In genomic region chr19:7240291-7240690, GRCm38 (mm10) we compare ENCODE assay signal across 8 mouse cellular contexts. TPM values are rescaled to one million over a fixed set of nuclear protein-coding genes. Genes with fewer than 3 reads are reported as not detected.
DNase-seq lines count a peak whose midpoint lies in the region; ATAC-seq and TF ChIP-seq lines count a peak whose summit lies in the region.

No protein-coding gene starts in this region.

- H3K4me1 ChIP-seq in heart, embryonic 12.5 days (replicated peaks), result peaks cover 11% of the 10 kb centered on the region
- peaks cover 2% of the 10 kb centered on the region for H3K4me1 ChIP-seq in ES-Bruce4 (ENCODE audit: control insufficient read depth, insufficient read depth, low read length)
- H3K4me1 ChIP-seq in embryonic facial prominence, embryonic 14.5 days (ENCODE audit: control insufficient read depth, insufficient read depth, low read length), result peaks cover 6% of the 10 kb centered on the region; the same call in 1 of the 2 replicates
- H3K4me1 ChIP-seq in limb, embryonic 11.5 days (ENCODE audit: control insufficient read depth, insufficient read depth, low read length), result peaks cover 7% of the 10 kb centered on the region; the same call in 1 of the 2 replicates
- H3K4me1 ChIP-seq in neural tube, embryonic 14.5 days (ENCODE audit: control insufficient read depth, insufficient read depth, low read length), result peaks cover 8% of the 10 kb centered on the region

- H3K27ac ChIP-seq in heart, embryonic 12.5 days (ENCODE audit: poor library complexity, severe bottlenecking), result peak overlapping the region; percentile 89
- no peak overlapping the region for H3K27ac ChIP-seq in ES-Bruce4 (ENCODE audit: insufficient read depth, low read length)
- peak overlapping the region; percentile 73; the same call in 1 of the 2 replicates for H3K27ac ChIP-seq in embryonic facial prominence, embryonic 14.5 days (replicated peaks; ENCODE audit: low read depth, low read length)
- peak overlapping the region; percentile 76; the same call in 1 of the 2 replicates for H3K27ac ChIP-seq in limb, embryonic 11.5 days (replicated peaks; ENCODE audit: low read depth, low read length)
- H3K27ac ChIP-seq in neural tube, embryonic 14.5 days (ENCODE audit: low read depth, low read length), result peak overlapping the region; percentile 80; the same call in 1 of the 2 replicates

- TF ChIP-seq POLR2A in ES-Bruce4 (IDR thresholded peaks at IDR 0.05; ENCODE audit: insufficient read depth, low read length), result no peak

- no peak for TF ChIP-seq CTCF in ES-Bruce4 (IDR thresholded peaks at IDR 0.05; ENCODE audit: low read depth, low read length)

- no peak for DNase-seq in heart, adult 18-20 months
- no peak for DNase-seq in embryonic facial prominence, embryonic 14.5 days (ENCODE audit: low spot score)
- peak; percentile 40 for DNase-seq in limb, embryonic 11.5 days (ENCODE audit: low spot score)
- DNase-seq in frontal cortex, adult 2 months (ENCODE audit: extremely low spot score in 1 of 2, low spot score in 1 of 2), result no peak

- H3K4me2 ChIP-seq in heart, embryonic 12.5 days, result peak overlapping the region; percentile 86
- H3K4me2 ChIP-seq in embryonic facial prominence, embryonic 14.5 days (ENCODE audit: low read depth, low read length), result peak overlapping the region; percentile 73
- peak overlapping the region; percentile 97 for H3K4me2 ChIP-seq in limb, embryonic 11.5 days (ENCODE audit: low read depth, severe bottlenecking)
- peak overlapping the region; percentile 98 for H3K4me2 ChIP-seq in neural tube, embryonic 14.5 days (ENCODE audit: low read depth, low read length)

- ATAC-seq in heart, embryonic 12.5 days (ENCODE audit: insufficient number of reproducible peaks, low FRiP score), result no peak; the same call in 1 of the 2 replicates
- ATAC-seq in embryonic facial prominence, embryonic 14.5 days (ENCODE audit: low read depth), result no peak
- peak; percentile 13; the same call in 1 of the 2 replicates for ATAC-seq in limb, embryonic 11.5 days (ENCODE audit: insufficient number of reproducible peaks, low FRiP score, low TSS enrichment, low read depth)
- 0 out of 2 replicates have a peak, but pooled peaks have one; percentile 4 for ATAC-seq in neural tube, embryonic 14.5 days (ENCODE audit: low read depth)
- ATAC-seq in frontal cortex, adult (ENCODE audit: low TSS enrichment), result no peak; the same call in 1 of the 2 replicates

- H3K4me3 ChIP-seq in heart, embryonic 12.5 days, result peak overlapping the region; percentile 88
- H3K4me3 ChIP-seq in ES-Bruce4 (ENCODE audit: low read depth, low read length), result peak overlapping the region; percentile 93
- H3K4me3 ChIP-seq in embryonic facial prominence, embryonic 14.5 days (ENCODE audit: low read depth, low read length), result peak overlapping the region; percentile 69
- peak overlapping the region; percentile 72 for H3K4me3 ChIP-seq in limb, embryonic 11.5 days (ENCODE audit: low read depth, low read length)
- peak overlapping the region; percentile 72 for H3K4me3 ChIP-seq in neural tube, embryonic 14.5 days (ENCODE audit: low read depth, low read length)

- H3K27me3 ChIP-seq in heart, embryonic 12.5 days (replicated peaks), result no peaks in the 10 kb centered on the region
- H3K27me3 ChIP-seq in ES-Bruce4 (ENCODE audit: control insufficient read depth, insufficient read depth, low read length, poor library complexity, severe bottlenecking), result no peaks in the 10 kb centered on the region
- H3K27me3 ChIP-seq in embryonic facial prominence, embryonic 14.5 days (replicated peaks; ENCODE audit: control insufficient read depth, insufficient read depth, low read length), result no peaks in the 10 kb centered on the region
- H3K27me3 ChIP-seq in limb, embryonic 11.5 days (ENCODE audit: control insufficient read depth, insufficient read depth, low read length), result no peaks in the 10 kb centered on the region
- H3K27me3 ChIP-seq in neural tube, embryonic 14.5 days (ENCODE audit: control insufficient read depth, insufficient read depth, low read length), result no peaks in the 10 kb centered on the region

- H3K9me3 ChIP-seq in heart, embryonic 12.5 days (replicated peaks), result 0 out of 2 replicates have a peak, but pooled peaks cover 7% of the 10 kb centered on the region
- H3K9me3 ChIP-seq in ES-Bruce4 (replicated peaks; ENCODE audit: control insufficient read depth, insufficient read depth, low read length, poor library complexity, severe bottlenecking), result no peaks in the 10 kb centered on the region
- H3K9me3 ChIP-seq in embryonic facial prominence, embryonic 14.5 days (ENCODE audit: control insufficient read depth, low read length), result no peaks in the 10 kb centered on the region
- H3K9me3 ChIP-seq in limb, embryonic 11.5 days (ENCODE audit: control insufficient read depth, low read length), result no peaks in the 10 kb centered on the region
- H3K9me3 ChIP-seq in neural tube, embryonic 14.5 days (ENCODE audit: control insufficient read depth, low read length), result no peaks in the 10 kb centered on the region

- peak overlapping the region; percentile 92 for H3K9ac ChIP-seq in heart, embryonic 12.5 days
- peak overlapping the region; percentile 79 for H3K9ac ChIP-seq in ES-Bruce4 (ENCODE audit: low read depth, poor library complexity, severe bottlenecking)
- peak overlapping the region; percentile 82 for H3K9ac ChIP-seq in embryonic facial prominence, embryonic 14.5 days (ENCODE audit: low read depth, low read length)
- H3K9ac ChIP-seq in limb, embryonic 11.5 days (ENCODE audit: low read length), result peak overlapping the region; percentile 71
- peak overlapping the region; percentile 82 for H3K9ac ChIP-seq in neural tube, embryonic 14.5 days (replicated peaks; ENCODE audit: low read depth, low read length)

- H3K36me3 ChIP-seq in heart, embryonic 12.5 days, result peaks cover 33% of the 10 kb centered on the region
- H3K36me3 ChIP-seq in ES-Bruce4 (ENCODE audit: control insufficient read depth, insufficient read depth, low read length, poor library complexity, severe bottlenecking), result peaks cover 4% of the 10 kb centered on the region
- peaks cover 19% of the 10 kb centered on the region for H3K36me3 ChIP-seq in embryonic facial prominence, embryonic 14.5 days (ENCODE audit: control insufficient read depth, insufficient read depth, low read length)
- H3K36me3 ChIP-seq in limb, embryonic 11.5 days (ENCODE audit: control insufficient read depth, insufficient read depth, low read length), result no peaks in the 10 kb centered on the region; the same call in 1 of the 2 replicates
- H3K36me3 ChIP-seq in neural tube, embryonic 14.5 days (ENCODE audit: control insufficient read depth, insufficient read depth, low read length), result no peaks in the 10 kb centered on the region

- WGBS in heart, embryonic 12.5 days, result 3% methylated on average over 13 of the region's 13 CpGs
- WGBS in embryonic facial prominence, embryonic 14.5 days, result 2% methylated on average over 13 of the region's 13 CpGs
- 4% methylated on average over 13 of the region's 13 CpGs for WGBS in limb, embryonic 11.5 days
- WGBS in neural tube, embryonic 14.5 days, result 3% methylated on average over 13 of the region's 13 CpGs

- TF ChIP-seq EP300 in ES-Bruce4 (IDR thresholded peaks at IDR 0.05; ENCODE audit: insufficient read depth, low read depth, low read length), result no peak

RNA-seq across cellular contexts. Expression of gene Naa40, which starts 0.7 kb away (rescaled TPM):
- 64.1 and 66.3 TPM in 2 replicates for polyA plus RNA-seq in heart, embryonic 12.5 days (2016; fragmentation: Nextera tagmentation; extraction: Ambion mirVana)
- 10 to 100 TPM; 14.2 to 14.9 TPM for total RNA-seq in heart, adult 18-20 months (2021)
- polyA plus RNA-seq in ES-Bruce4 (2011; ENCODE audit: insufficient read depth, insufficient read length, low read depth, missing spikeins), result 41.0 and 45.1 TPM in 2 replicates
- polyA plus RNA-seq in embryonic facial prominence, embryonic 14.5 days (2014; fragmentation: Nextera tagmentation; extraction: Ambion mirVana), result 47.8 and 48.4 TPM in 2 replicates
- 83.9 and 85.1 TPM in 2 replicates for polyA plus RNA-seq in limb, embryonic 11.5 days (2014; fragmentation: Nextera tagmentation; extraction: Ambion mirVana)
- 68.7 and 71.3 TPM in 2 replicates for polyA plus RNA-seq in neural tube, embryonic 14.5 days (2014; fragmentation: Nextera tagmentation; extraction: Ambion mirVana)
- 73.6 and 74.1 TPM in 2 replicates for polyA plus RNA-seq in frontal cortex, adult 2 months (2012; rRNA removed)

RNA-seq across cellular contexts. Expression of gene Cox8a, which starts 22.9 kb away (rescaled TPM):
- polyA plus RNA-seq in heart, embryonic 12.5 days (2016; fragmentation: Nextera tagmentation; extraction: Ambion mirVana), result 2,134 and 2,138 TPM in 2 replicates
- 100 to 1,000 TPM; 344 to 429 TPM for total RNA-seq in heart, adult 18-20 months (2021)
- 584 and 638 TPM in 2 replicates for polyA plus RNA-seq in ES-Bruce4 (2011; ENCODE audit: insufficient read depth, insufficient read length, low read depth, missing spikeins)
- 995 and 1,073 TPM in 2 replicates for polyA plus RNA-seq in embryonic facial prominence, embryonic 14.5 days (2014; fragmentation: Nextera tagmentation; extraction: Ambion mirVana)
- 807 and 830 TPM in 2 replicates for polyA plus RNA-seq in limb, embryonic 11.5 days (2014; fragmentation: Nextera tagmentation; extraction: Ambion mirVana)
- 1,130 and 1,330 TPM in 2 replicates for polyA plus RNA-seq in neural tube, embryonic 14.5 days (2014; fragmentation: Nextera tagmentation; extraction: Ambion mirVana)
- 1,156 and 1,379 TPM in 2 replicates for polyA plus RNA-seq in frontal cortex, adult 2 months (2012; rRNA removed)

RNA-seq across cellular contexts. Expression of gene Rcor2, which starts 26.8 kb away (rescaled TPM):
- polyA plus RNA-seq in heart, embryonic 12.5 days (2016; fragmentation: Nextera tagmentation; extraction: Ambion mirVana), result 16.3 and 16.5 TPM in 2 replicates
- total RNA-seq in heart, adult 18-20 months (2021), result 1 to 10 TPM; 4.0 to 6.5 TPM
- 69.4 and 78.5 TPM in 2 replicates for polyA plus RNA-seq in ES-Bruce4 (2011; ENCODE audit: insufficient read depth, insufficient read length, low read depth, missing spikeins)
- polyA plus RNA-seq in embryonic facial prominence, embryonic 14.5 days (2014; fragmentation: Nextera tagmentation; extraction: Ambion mirVana), result 10.8 and 11.7 TPM in 2 replicates
- polyA plus RNA-seq in limb, embryonic 11.5 days (2014; fragmentation: Nextera tagmentation; extraction: Ambion mirVana), result 22.6 and 30.0 TPM in 2 replicates
- polyA plus RNA-seq in neural tube, embryonic 14.5 days (2014; fragmentation: Nextera tagmentation; extraction: Ambion mirVana), result 8.4 and 10.8 TPM in 2 replicates
- polyA plus RNA-seq in frontal cortex, adult 2 months (2012; rRNA removed), result 20.2 and 24.6 TPM in 2 replicates

RNA-seq across cellular contexts. Expression of gene Otub1, which starts 34.2 kb away (rescaled TPM):
- polyA plus RNA-seq in heart, embryonic 12.5 days (2016; fragmentation: Nextera tagmentation; extraction: Ambion mirVana), result 151 and 154 TPM in 2 replicates
- total RNA-seq in heart, adult 18-20 months (2021), result 10 to 100 TPM; 73.8 to 78.7 TPM
- polyA plus RNA-seq in ES-Bruce4 (2011; ENCODE audit: insufficient read depth, insufficient read length, low read depth, missing spikeins), result 86.7 and 87.5 TPM in 2 replicates
- polyA plus RNA-seq in embryonic facial prominence, embryonic 14.5 days (2014; fragmentation: Nextera tagmentation; extraction: Ambion mirVana), result 172 and 199 TPM in 2 replicates
- 247 and 260 TPM in 2 replicates for polyA plus RNA-seq in limb, embryonic 11.5 days (2014; fragmentation: Nextera tagmentation; extraction: Ambion mirVana)
- polyA plus RNA-seq in neural tube, embryonic 14.5 days (2014; fragmentation: Nextera tagmentation; extraction: Ambion mirVana), result 240 and 255 TPM in 2 replicates
- polyA plus RNA-seq in frontal cortex, adult 2 months (2012; rRNA removed), result 253 and 260 TPM in 2 replicates

Comparison
In these comparisons a context has a peak if more than half of its experiments do, and no peak if none do; other contexts are left out.
1. ATAC-seq: peak in limb, embryonic 11.5 days (single experiment) and neural tube, embryonic 14.5 days (single experiment); none in heart, embryonic 12.5 days (single experiment), embryonic facial prominence, embryonic 14.5 days (single experiment) and frontal cortex, adult (single experiment).
2. Peak in every context shown above with its lines, with median percentiles within 50 percentile points of each other: H3K4me2 ChIP-seq, H3K4me3 ChIP-seq and H3K9ac ChIP-seq.